Mouse (Mus musculus) stomach, adult 2 months (tissue): ENCODE results near the gene Plcg1. TPM values are rescaled to one million over a fixed set of nuclear protein-coding genes. Genes with fewer than 3 reads are reported as not detected.

ENCODE experiments used
- polyA plus RNA-seq: library from polyadenylated mRNA; depleted of rRNA; stranded (reverse); fragments of >200 nt; gene quantifications from 2 replicates; pipeline ENCODE4 v1.2.3, GENCODE M21; 2012; rRNA removed

Plcg1 gene
- 11.4 and 18.8 TPM in 2 replicates for polyA plus RNA-seq

GRCm38 (mm10) chr2:160731117-160731838, at the start of gene Plcg1:
Gene Plcg1, plus strand, starts transcription at chr2:160731300.

Other genes with a start within 250 kb of the Plcg1 start
- 13.7 and 14.9 TPM in 2 replicates for gene Top1, start 85.4 kb upstream of the Plcg1 start, polyA plus RNA-seq
- gene Zhx3, start 141.7 kb downstream of the Plcg1 start, polyA plus RNA-seq: 1.6 and 2.7 TPM in 2 replicates
- 8.3 and 8.7 TPM in 2 replicates for gene Lpin3, start 149.4 kb downstream of the Plcg1 start, polyA plus RNA-seq
- 0.37 and 0.41 TPM in 2 replicates for gene Emilin3, start 181.0 kb downstream of the Plcg1 start, polyA plus RNA-seq